Mouse (Mus musculus): ENCODE data around the gene Skint1.
"Not testable (repeated sequence)": the region's sequence is repeated elsewhere in the genome, so short reads cannot be mapped to it uniquely, and the experiment has no call there.

The Skint1 gene

DNA sequence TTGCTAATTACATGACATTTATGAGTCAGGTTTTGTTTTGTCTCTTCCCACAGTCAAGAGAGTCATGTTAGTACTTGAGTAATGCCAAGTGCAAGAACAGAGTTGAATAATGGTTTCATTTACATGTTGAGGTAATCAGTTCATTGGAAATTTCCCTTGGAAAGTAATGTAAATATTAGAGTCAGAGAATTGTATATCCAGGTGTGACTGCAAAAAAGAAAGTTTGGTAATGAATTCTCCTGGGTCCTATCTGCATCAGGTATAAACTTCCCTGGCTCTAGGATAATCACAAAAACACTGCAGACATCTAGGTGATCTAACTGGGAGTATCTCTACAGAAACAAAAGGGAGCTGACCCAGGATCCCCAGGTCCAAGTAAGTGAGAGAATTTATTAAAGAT, at the start of gene Skint1:
Gene Skint1, plus strand, starts transcription at position 301 of the 400 bp plus-strand sequence.
- no peak for DNase-seq

DNA sequence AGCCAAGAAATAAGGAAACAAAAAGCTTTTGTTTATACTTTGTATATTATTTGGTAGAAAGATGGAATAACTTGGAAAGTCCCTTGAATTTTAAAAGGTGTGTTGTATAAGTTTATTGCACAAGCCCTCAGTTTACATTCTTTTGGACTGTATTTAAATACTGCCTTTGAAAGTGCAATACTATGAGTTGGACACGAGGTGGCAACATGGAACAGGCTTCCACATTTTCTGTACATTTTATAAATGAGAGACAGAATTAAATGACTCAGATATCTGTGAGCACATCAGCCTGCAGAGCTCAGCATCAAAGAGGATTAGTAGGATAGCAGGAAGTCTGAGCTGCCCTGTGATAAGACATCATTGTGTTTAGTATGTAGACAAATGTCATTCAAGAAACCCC, 44.8 kb upstream of the Skint1 start:
- no peak for DNase-seq

DNA sequence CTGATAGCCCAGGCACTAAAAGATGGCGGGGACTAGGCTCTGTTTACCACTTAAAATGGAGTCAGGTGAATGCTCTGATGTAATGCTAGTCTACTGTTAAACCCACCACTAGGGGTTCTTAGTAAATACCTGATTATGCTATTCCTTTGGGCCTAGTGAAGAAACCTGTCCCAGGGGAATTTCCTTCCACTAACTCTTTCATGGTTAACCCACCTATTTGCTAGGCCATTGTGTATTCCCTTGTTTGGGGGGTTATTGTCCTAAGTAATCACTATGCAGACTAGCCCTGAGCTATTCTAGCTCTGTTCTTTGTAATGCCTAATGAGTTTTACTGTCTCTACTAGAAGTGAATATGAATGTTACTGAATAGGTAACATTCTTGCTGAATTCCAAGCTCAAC, 42.8 kb upstream of the Skint1 start:
- DNase-seq = not testable (repeated sequence)

DNA sequence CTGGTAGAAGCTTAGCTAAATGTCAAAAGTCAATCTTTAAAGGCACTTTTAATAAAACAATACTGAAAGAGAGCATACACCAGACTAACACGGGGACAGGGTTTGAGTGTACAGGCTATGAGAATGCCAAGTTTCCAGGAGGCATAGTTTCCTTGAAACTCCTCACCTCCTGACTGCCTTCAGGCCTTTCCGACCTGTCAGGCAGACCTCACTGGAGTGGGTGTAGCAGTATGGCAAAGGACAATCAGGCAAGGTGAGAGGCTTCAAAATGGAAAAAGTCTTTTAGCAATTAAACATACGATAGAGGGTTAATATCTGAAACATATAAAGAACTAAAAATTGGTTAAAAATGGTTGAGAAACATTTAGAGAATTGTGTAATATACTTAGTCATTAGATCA, 42.4 kb upstream of the Skint1 start:
- no peak for DNase-seq

DNA sequence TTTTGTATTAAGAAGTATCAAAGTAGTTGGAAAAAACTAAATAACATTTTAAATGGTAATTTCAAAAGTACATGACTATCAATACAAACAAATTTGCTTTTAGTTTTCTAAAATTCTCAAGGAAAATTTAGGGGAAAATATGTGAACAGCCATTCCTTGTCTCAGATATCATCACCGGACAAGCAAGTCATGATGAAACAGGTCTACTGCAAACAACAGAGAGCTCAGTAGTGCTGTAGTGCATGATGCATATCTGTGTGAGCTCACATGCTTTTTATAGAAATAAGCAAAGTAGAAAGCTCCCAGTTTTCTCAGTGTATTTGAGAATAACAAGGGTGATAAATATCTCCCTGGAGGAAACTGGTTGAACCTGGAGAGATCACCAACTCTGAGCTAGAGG, 33.4 kb upstream of the Skint1 start, which contains the start of gene Skint7:
Gene Skint7, plus strand, starts transcription at position 301 of the 400 bp plus-strand sequence.
- DNase-seq = no peak

DNA sequence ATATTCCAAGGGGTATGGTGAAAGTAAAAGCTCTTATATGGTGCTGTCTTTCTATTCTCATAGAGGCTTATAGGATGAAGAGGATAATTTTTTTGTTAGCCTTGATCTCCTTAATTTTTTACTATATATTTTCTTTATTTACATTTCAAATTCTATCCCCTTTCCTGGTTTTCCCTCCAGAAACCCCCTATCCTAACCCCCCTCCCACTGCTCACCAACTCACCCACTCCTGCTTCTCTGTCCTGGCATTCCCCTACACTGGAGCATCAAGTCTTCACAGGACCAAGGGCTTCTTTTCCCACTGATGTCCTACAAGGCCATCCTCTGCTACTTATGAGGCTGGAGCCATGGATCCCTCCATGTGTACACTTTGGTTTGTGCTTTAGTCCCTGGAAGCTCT, 65.6 kb downstream of the Skint1 start, which contains the start of gene Skint4:
Gene Skint4, plus strand, starts transcription at position 301 of the 400 bp plus-strand sequence.
- no peak for DNase-seq

All from heart, adult 11 months (tissue).